Mouse (Mus musculus): ENCODE measurements around the gene Gm20219.

Gene Gm20219

DNA sequence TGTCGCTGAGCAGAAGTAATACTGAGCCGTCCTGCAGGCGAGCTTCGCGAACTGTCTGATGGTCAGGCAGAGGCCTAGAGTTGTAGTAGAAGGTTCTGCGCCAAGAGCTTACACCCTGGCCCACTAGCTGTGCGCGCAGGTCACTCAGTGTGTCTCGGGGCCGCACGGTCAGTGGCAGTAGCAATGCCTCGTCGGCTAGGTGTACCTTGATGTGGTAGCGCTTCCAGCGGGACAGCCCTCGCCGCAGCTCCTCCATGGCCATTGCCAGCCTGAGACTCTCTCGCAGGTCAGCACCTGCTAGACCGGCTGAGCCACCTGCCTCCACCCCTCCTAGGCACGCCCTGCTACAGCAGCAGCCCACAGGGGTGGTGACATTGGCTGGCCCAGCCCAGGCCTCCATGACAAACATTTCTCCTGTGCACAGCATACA, at the start of gene Gm20219:
Gm20219 (minus strand) TSS at position 266 of the 430 bp plus-strand sequence.
- no peak for DNase-seq (ENCODE audit: low spot score in 2 of 2)

DNA sequence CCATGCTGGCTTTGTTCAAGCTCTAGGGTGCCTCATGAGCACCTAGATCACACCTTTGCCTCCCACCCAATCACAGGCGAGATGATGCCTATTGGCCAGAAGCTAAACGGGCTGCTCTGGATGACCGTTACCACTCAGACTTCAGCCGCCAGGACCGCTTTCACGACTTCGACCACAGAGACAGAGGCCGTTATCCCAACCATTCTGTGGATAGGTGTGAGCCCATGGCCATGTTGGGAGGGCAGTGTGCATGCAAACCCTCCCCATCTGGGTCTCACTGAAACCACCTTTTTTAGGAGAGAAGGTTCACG, 49.8 kb upstream of the Gm20219 start:
- no peak for DNase-seq (ENCODE audit: low spot score in 2 of 2)

DNA sequence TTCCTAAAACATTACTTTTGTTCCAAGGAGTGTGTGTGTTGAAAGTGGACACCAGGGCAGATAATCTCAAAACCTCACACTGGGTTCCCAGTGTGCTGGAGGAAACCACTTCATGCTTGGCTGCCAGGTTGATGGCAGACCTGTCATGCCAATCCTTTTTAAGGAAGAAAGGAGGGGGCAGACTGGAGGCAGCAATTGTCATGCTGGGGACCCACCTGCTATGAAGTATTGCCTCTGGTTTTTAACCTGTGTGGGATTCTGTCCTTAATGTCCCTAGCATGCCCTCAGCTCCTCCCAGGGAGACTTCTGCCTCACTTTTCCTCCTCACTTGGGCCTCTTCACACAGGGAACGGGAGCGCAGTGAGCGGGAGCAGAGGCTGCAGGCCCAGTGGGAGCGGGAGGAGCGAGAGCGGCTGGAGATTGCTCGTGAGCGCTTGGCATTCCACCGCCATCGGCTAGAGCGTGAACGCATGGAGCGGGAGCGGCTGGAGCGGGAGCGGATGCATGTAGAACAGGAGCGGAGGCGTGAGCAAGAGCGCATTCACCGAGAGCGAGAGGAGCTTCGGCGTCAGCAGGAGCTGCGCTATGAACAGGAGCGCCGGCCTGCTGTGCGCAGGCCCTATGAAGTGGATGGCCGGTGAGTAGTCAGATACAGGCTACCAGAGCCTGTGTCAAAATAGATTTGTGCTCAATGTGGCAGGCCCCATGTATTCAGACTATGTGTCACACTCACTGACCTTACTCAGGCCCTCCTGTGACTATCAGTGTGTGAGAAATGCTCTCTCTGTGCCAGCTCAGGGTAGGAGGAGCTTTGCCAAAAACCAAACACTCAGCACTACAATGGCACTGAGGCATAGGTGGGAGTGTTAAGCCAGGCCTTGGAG, 49.2 kb upstream of the Gm20219 start:
- DNase-seq (ENCODE audit: low spot score in 2 of 2): no peak

DNA sequence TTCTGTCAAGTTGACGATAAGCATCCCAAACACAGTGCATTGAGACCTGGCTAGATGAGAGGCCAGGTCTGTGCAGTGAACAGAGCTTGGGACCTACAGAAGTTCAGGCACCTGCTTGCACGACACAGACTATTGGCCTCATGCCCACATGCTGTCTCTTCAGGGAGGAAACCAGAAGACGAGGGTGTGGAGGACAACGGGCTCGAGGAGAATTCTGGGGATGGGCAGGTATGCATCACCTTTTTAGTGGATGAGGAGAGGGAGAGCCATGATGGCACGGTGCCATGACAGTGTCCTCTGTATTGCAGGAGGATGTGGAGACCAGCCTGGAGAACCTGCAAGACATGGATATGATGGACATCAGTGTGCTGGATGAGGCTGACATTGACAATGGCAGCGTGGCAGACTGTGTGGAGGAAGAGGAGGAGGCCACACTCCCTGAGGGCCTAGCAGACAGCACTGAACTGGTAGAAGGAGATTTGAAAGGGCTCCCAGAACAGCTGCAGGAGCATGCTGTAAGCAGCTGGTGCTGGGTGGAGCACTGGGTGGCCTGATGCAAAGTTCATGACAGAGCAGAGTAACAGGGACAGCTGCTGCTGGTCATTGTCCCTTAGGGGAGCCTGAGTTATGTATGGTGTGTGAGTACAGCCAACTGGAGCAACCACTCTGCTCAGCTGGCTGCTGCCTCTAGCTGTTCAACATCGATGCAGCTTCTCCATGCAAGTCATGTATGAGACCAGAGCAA, 39.5 kb upstream of the Gm20219 start:
- no peak for DNase-seq (ENCODE audit: low spot score in 2 of 2)

DNA sequence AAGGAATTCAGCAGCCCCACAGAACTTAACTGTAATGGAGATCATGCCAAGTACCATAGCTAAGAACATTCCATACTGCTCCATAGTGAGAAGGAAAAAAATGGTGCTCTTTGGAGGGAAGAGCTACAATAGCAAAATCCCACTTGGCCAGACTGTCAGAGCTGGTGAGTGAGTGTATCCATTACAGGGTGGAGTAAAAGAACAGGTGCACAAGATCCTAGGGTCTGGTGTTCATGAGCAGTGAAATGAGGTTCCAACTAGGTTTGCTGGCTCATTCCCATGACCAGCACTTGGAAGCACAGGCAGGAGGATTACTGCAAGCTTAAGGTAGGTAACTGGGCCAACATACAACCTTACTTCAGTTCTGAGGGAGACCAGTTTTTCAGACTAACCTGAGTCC, 38.4 kb upstream of the Gm20219 start:
- no peak for DNase-seq (ENCODE audit: low spot score in 2 of 2)

DNA sequence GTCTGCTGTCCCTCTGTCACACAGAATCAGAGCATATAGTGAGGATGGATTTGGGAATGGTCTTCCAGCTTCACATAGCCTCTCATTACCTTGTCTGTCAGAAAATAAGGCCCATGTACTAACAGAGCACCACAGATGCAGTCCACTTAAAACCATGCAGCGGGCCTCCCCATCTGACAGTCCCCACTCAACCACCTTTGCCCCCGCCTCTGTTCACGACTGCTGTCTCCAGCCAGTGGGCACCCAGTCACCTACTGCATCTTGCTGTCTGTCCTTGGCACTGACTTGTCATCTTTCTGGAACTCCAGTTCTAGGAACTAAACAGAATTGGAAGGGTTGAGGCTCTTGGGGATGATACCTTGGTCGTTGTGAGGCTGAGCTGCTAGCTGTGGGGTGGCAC, 34.7 kb upstream of the Gm20219 start:
- no peak for DNase-seq (ENCODE audit: low spot score in 2 of 2)

DNA sequence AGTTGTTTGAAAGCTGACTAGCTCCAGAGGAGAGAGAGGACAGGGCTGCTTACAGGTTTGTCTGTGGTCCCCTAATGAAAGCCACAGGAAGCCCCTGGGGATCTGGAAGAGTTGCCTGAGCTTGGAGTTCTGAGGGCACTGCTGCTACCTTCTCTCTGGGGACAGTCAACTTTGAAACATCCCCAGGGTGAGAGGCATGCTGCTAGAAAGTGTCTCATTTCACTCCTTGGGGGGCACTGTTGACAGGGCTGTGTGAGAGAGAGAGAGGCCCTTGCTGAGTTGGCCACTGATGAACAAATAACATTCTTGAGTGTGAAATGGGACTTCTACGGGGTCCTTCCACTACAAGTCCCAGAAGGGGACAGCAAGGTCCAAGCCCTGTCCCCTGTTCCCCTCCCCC, 33.6 kb upstream of the Gm20219 start:
- DNase-seq (ENCODE audit: low spot score in 2 of 2): no peak

DNA sequence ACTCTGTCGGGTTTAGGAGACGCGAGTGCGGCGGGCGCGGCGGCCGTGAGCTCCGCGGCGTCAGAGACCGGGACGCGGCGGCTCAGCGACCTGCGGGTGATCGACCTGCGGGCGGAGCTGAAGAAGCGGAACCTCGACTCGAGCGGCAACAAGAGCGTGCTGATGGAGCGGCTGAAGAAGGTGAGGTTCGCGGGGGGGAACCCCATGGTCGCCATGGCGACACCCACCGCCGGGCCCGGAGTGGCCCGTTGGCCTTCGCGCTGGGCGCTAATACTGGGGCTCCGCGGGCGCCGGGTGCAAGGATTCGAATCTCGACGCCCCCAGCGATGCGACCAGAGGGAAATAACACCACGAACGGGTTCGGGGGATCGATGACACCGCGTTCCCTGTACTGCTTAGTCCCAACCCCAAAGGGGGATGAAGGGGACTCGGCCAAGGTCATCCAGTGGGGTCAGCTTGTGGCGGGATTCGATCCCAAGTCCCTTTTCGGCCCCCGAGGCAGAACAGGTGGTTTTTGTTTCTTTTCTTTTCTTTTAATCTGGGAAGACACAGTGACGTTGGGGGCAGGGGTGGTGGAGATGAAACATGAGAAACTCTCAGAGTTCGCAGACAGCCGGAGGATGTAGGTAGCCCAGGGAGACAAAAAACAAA, 31.1 kb upstream of the Gm20219 start:
- DNase-seq (ENCODE audit: low spot score in 2 of 2): peak; percentile 39 to 52

DNA sequence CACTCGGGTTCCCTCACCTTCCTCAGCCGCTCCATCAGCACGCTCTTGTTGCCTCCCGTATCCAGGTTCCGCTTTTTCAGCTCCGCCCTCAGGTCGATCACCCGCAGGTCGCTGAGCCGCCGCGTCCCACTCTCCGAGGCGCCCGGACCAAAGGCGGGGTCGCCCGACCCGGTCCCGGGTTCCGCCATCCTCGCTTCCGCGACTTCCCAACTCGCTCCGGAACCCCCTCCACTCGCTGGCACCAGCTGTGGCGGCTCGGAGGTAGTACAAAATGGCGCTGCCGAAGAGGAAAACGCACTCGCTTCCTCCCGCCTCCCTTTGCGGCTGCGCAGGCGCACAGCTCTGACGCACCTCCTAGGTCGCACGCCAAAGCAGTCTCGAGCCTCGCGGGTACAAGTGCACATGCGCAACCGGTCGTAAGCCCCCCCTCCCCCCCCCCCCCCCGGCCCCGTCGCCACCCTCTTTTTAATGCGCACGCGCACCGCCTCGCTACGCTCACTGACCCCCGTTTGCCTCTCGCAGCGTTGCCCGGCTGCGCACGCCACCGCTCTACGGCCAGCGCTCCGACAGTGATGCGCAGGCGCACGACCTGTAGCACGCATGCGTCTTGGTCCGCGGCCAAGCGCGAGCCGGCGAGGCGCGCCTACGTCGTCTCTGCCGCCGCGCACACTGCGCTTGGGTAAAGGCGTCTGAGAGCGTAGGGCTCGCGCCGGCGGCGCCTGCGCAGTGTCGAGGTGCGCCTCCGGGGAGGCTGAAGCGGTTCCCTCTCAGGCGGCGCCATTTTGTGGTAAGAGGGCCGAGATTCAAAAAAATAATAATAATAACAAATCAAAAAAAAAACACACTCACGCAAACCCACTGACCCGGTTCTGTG, 30.3 kb upstream of the Gm20219 start, which contains the start of the genes Safb2 and Safb:
Safb2 (minus strand) TSS at position 329 of the 874 bp plus-strand sequence.
Safb (plus strand) TSS at position 569 of the 874 bp plus-strand sequence.
- peak; percentile 98 to 99 for DNase-seq (ENCODE audit: low spot score in 2 of 2)

DNA sequence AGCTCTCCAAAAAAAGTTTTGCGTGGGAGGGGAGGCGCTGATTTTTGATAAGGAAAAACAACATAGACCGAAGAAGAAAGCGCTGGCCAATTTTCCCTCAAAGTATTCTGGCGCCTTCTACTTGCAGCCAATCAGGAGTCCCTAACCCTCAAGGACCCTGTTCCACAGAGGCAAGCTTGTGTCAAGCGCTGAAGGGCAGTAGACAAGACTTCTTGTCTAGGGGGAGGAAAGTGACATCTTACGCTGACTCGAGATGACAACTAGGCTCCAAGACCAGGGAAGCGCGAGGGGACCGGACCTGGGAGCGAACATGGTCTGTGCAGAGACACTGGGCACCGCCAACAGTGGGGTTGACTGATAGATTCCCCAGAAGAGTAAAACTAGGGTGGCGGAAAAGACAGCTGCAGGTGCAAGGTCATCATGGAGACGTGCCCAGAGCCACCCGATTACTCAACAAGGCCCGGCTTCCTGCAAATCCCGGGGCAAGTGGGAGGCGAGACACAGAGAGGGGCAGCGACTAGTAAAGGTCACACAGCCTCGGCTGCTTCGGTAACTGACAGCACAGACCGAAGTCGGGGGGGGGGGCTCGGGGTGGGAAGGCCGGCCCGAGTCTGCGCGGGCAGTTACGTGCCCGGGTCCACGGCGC, 29.5 kb upstream of the Gm20219 start:
- DNase-seq (ENCODE audit: low spot score in 2 of 2): peak in 1 of 2 experiments; percentile 32

DNA sequence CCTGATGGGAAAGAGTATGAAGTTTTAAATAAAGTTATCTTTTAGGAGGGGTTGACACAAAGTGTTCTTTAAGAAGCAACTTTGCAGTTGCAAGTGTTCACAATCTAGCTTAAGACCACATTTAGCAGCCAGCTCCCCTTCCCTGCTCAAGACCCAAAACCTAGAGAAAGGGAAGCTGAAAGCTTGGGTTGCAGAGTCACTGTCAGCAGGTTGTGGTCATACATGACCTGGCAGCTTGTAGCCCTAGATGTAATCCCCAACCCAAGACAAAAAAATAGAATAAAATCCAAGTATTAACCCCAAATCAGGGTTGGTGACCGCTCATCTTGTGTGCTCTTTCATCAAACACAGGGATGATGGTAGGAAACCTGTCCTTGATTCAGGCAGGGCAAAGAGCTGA, 28.9 kb upstream of the Gm20219 start:
- no peak for DNase-seq (ENCODE audit: low spot score in 2 of 2)

DNA sequence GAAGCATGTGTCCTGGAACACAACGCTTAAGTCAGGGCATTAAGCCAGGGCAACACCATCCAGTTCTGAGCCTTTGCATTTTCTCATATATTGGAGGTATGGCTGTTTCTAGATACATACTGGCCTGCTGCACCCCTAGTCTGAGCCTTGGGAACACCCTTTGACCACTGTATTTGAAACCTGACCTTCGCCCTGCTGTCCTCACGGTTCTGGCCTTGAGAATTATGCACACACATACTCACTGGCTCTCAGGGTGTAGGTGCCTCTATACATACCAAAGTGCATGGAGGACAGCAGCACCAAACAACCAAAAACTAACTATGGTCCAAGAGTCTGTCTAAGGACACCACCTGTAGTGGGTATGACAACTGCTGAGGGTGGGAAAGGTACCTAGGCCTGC, 18.8 kb upstream of the Gm20219 start:
- no peak for DNase-seq (ENCODE audit: low spot score in 2 of 2)

DNA sequence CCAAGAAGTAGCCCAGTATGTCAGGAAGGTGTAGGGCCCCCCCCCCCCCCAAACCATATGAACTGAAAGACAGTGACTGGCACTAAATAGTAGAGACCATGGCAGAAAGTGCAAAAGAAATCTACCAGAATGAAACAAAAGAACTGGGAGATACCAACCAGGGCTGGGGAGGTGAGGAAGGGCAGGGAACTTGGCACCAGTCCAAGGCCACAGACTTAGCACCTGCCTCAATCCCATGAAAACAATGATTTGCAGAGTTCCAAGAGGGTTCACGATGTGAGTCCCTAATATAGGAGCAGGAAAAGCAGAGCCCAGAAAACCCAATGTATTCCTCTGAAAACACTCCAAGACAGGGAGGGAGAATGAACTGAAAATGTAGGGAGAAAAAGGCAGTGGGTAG, 18.0 kb upstream of the Gm20219 start:
- no peak for DNase-seq (ENCODE audit: low spot score in 2 of 2)

DNA sequence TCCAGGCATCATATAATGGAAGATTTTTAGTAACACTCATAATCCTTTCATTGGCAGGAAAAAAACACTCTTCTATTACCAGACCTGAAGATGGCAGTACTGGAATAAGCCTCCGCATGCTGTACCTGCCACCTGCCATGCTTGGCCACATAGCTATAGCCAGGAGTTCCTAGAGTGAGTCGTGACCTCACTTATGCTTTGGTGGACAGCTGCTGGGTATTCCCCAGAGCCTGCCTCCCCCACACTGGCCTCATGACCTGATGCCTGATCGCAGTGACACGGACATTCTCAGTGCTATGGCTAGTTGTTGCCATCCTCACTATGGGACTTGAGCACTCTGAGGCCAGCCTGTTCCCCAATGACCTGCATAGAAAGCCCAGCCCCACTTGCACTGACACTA, 16.1 kb upstream of the Gm20219 start:
- no peak for DNase-seq (ENCODE audit: low spot score in 2 of 2)

DNA sequence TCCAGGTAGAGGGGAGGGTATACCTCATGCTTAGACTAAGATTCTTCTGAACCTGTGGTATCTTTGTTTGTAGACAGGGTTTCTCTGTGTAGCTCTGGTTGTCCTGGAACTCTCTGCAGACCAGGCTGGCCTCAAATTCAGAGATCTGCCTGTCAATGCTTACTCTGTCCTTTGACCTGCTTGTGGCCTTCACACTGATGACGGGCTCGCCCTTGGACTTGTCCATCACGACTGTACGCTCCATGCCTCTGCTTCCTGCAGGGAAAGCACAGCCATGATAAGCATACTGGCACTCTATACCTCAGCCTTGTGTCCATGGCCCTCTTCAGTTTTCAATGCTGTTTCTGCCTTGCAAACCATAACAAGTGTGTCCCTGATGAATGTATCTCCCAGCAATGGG, 13.2 kb upstream of the Gm20219 start:
- no peak for DNase-seq (ENCODE audit: low spot score in 2 of 2)

DNA sequence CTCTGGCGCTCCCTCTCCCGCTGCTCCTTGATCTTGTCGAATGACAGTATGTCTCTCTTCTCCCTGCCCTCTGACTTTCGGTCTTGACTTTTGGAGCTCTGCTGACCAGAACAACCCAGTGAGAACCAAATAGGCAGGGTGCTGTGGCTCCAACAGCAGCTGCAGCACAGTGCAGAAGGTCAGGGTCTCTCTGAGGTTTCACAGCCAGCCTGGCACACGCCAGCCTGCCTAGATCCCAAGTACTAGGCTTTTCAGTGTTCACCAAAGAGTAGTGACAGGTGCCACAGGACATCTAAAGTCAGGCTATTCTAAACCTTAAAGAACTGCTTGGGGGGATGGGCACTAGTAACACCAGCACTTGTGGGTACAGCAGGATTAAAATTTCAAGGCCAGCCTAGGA, 12.7 kb upstream of the Gm20219 start:
- no peak for DNase-seq (ENCODE audit: low spot score in 2 of 2)

DNA sequence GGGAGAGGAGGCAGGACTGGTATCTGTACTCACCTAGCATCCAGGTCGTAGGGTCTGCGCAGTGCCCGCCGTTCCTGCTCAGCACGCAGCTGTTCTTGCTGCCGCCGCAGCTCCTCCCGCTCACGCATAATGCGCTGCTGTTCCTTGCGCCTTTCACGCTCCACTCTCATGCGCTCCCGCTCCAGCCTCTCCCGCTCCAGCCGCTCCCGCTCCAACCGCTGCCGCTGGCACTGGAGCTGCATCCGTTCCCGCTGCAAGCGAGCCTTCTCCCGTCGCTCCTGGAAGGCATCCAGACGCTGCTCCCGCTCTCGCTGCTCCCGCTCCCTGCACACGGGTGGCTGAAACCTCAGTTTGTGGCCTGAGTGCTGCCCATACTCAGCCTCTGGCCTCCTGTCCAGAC, 12.1 kb upstream of the Gm20219 start:
- DNase-seq (ENCODE audit: low spot score in 2 of 2): no peak

DNA sequence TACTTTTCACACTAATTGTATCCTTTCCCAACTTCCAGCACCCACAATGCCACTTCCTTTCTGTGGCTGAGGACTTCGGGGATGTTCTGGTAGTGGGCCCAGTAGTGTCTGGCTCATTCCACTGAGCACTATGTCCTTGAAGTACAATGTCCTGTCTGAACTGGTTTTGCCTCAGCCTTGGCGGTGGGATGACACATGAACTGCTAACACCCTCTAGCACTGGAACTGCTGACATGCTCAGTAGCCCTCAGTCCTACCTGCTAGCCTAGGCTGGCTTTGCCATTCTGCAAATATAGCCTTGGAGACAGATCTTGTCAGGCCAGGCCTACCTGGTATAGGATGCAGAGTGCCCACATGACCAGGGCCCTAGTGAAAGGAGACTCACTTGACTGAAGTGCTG, 7.7 kb upstream of the Gm20219 start:
- no peak for DNase-seq (ENCODE audit: low spot score in 2 of 2)

DNA sequence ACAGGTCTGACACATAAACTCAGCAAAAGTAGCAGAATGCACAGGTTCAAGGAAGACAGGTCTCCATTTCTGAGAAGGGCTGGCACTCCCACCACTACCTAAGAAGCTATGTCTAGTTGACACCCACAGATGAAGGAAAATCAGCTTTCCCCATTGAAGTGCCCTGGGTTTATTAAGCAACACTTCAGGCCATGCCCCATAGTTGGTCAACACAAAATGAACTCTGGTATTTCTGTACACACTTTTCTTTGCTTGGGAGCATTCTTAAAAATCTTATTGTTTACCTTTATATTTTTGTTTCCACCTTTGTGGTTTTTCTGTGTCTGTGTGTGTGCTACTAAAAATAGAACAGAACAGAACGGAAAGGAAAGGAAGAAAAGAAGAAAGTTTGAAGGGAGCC, 5.9 kb upstream of the Gm20219 start:
- DNase-seq (ENCODE audit: low spot score in 2 of 2): no peak

DNA sequence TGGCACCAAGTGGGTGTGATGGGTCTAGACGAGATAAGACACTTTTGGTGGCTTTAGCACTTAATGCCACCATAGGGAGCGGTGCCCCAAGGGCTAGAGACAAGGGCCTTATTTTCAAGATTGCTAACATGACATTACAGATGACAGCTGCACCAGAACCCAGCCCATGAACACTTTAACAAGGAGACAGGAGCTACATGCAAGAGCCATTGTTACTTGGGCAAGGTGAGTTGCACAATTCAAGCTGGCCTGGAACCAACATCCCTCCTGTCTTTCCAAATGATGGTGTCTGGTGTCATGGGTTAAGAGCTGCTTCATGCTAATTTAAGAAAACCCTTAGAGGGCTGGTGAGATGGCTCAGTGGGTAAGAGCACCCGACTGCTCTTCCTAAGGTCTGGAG, 5.2 kb upstream of the Gm20219 start:
- no peak for DNase-seq (ENCODE audit: low spot score in 2 of 2)

DNA sequence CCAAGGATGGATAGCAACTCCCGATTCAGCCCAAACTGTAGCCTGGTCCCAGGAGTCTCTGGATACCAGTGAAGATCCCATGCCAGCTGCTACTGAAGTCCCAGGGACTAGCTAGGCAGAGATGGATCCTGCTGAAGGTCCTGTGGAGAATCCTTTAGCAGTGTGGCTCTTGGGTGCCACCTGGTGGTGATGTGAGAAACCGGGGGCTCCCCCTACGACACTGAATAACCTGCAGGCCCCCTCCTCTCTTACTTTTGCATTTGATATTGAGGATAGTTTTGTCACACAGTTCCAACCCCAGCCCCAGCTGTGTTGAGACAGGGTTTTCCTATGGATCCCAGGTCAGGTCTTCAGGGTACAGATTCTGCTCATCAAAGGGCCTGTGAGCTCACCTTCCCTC, 4.3 kb upstream of the Gm20219 start:
- DNase-seq (ENCODE audit: low spot score in 2 of 2): peak; percentile 39 to 56
